Mouse (Mus musculus): ENCODE data around the gene Zfp318.

Zfp318 gene

DNA sequence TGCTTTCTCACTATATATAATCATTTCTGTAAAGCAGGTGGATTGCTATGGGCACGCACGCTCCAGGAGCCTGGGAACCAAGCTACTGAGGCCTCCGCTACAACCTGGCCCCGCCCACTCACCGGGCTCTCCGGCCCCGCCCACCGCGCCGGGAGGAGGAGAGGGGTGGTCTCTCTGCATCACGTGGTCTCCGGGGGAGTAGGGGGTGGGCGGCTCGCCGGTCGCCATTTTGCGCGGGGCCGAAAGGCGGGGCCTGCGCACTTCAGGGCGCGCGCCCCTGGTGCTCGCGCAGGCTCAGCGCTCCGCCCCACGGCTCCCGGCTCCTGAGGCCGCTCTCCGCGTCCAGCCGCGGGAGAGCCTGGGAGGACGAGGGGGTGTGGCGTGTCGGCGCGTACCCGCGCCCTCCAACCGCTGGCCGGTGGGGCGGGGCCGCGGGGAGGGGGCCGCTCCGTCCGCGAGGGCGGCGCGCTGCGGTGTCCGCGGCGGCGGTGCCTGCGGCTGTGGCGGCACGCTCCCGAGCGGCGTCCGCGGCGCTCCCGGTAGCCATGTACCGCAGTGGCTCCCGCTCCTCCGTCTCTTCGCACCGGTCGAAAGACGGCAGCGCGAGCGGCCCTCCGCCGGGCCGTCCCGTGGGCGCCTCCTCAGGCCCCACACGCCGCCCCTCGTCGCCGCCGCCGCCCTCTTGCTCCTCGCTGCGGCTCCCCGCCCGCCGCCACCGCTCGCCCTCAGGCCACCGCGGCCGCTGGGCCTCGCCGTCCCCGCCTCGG lies at the start of gene Zfp318:
Gene Zfp318 (plus strand): TSS at position 438 of the 767 bp plus-strand sequence.
- DNase-seq (ENCODE audit: low read depth, low spot score), result peak; percentile 86

- DNase-seq (ENCODE audit: low read depth, low spot score), result no peak
Observed at GRCm38 (mm10) chr17:46336475-46336874, 47.1 kb upstream of the Zfp318 start.

DNA sequence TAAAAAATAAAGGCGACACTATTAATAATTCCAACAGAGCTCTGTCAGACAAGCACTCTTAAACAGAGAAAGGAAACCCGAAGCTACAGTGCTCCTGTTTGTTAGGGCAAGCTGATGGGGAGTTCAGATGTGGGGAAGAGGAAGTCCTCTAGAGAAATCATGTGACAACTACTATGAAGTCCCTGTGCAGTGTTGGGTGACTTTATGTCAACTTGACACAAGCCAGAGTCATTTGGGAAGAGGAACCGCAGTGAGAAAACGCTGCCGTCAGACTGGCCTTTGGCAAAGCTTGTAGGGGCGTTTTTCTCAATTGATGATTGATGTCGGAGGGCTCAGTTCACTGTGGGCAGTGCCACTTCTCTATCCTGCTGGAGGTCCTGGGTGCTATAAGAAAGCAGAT lies 42.3 kb upstream of the Zfp318 start:
- DNase-seq (ENCODE audit: low read depth, low spot score), result no peak

- DNase-seq (ENCODE audit: low read depth, low spot score), result no peak
Observed at GRCm38 (mm10) chr17:46351026-46351700, 32.4 kb upstream of the Zfp318 start.

- no peak for DNase-seq (ENCODE audit: low read depth, low spot score)
Observed at GRCm38 (mm10) chr17:46371783-46372182, 11.7 kb upstream of the Zfp318 start.

- no peak for DNase-seq (ENCODE audit: low read depth, low spot score)
Observed at GRCm38 (mm10) chr17:46378564-46378963, 5.0 kb upstream of the Zfp318 start.

- no peak for DNase-seq (ENCODE audit: low read depth, low spot score)
Observed at GRCm38 (mm10) chr17:46384061-46384801, 700 bp downstream of the Zfp318 start.

DNA sequence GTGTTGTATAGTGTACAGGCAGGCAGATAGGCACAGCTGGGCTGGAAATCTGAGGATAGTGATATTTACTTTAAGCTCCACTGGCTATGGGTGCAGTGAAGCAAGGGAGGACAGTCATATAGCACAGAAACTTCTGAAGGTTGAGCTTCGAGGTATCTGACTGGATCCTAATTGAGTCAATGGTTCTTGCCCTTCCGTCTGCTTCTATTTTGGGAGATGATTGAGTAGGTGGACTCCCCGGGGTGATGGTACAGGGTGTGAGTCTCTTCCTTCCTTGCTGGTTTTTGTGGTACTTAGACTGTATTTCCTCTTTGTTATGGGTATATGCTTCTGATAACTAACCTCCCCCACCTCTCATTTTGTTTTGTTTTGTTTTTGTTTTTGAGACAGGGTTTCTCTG lies 4.7 kb downstream of the Zfp318 start:
- no peak for DNase-seq (ENCODE audit: low read depth, low spot score)

GRCm38 (mm10) chr17:46393012-46393411 lies 9.5 kb downstream of the Zfp318 start:
- no peak for DNase-seq (ENCODE audit: low read depth, low spot score)

- no peak for DNase-seq (ENCODE audit: low read depth, low spot score)
Observed at GRCm38 (mm10) chr17:46394631-46395030, 11.1 kb downstream of the Zfp318 start.

DNA sequence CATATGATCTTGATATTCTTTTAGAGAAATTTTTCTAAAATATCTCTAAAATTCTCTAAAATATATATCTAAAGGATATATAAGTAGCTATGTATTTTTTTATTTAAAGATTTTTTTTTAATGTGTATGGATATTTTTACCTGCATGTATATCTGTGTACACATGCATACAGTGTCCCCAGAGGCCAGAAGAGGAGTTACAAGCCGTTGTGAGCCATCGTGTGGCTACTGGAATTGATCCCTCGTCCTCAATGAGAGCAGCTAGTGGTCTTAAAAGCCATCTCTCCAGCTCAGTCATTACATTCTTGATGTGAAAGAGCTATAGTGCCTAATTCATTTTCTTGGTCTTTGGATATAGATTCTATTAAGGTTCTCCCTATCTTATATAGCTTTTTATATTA lies 24.9 kb downstream of the Zfp318 start:
- DNase-seq (ENCODE audit: low read depth, low spot score), result no peak

DNA sequence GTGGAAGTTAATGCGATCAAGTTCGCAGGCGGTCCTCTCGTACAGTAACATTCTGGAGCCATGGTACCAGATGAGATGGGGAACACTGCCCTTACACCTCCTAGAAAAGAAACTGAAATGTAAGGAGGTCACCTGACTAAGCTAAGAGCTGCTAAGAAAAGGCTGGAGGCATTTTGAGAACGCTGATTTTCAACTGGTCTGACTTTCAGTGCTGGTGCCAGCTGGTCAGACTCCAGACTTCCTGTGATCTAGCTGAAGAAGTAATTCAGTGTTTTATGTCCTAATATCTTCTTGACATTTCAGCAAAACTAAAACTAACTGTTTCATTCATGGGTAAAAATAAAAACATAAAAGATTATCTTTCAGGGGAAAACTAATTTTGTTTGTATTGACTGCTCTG lies 35.1 kb downstream of the Zfp318 start:
- no peak for DNase-seq (ENCODE audit: low read depth, low spot score)

GRCm38 (mm10) chr17:46419717-46420116 lies 36.2 kb downstream of the Zfp318 start:
- no peak for DNase-seq (ENCODE audit: low read depth, low spot score)

GRCm38 (mm10) chr17:46426496-46426895 lies 43.0 kb downstream of the Zfp318 start:
- no peak for DNase-seq (ENCODE audit: low read depth, low spot score)

DNA sequence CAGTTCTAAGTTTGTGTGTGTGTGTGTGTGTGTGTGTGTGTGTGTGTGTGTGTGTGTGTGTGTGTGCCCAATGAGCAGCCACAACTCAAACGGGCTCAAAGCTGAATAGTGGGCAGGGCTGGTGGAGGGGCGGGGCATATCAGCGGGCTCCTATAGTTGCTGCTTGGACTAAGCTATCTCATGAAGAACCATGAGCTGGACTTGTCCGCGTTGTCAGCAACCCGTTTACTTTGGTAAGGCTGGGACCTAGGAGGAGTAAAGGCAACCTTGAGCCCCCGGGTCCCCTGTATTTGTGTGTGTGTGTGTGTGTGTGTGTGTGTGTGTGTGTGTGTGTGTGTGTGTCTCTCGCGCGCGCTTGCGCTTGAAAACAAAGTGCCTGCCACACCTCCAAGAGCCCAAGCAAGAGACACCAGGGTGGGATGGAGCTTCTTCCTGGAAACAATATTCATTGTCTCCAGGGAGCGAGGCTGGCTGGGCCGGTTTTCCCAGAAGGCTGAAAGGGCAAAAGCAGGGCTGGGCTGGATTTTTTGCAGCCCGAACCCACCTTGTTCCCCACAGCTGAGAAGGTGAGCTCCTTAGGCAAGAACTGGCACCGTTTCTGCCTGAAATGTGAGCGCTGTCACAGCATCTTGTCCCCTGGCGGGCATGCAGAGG lies 45.4 kb downstream of the Zfp318 start, which contains the start of gene Crip3:
Gene Crip3 (plus strand): TSS at position 166 of the 654 bp plus-strand sequence.
- DNase-seq (ENCODE audit: low read depth, low spot score), result no peak

GRCm38 (mm10) chr17:46433627-46434026 lies 50.1 kb downstream of the Zfp318 start:
- no peak for DNase-seq (ENCODE audit: low read depth, low spot score)

- no peak for DNase-seq (ENCODE audit: low read depth, low spot score)
Observed at GRCm38 (mm10) chr17:46436672-46437366, 53.3 kb downstream of the Zfp318 start.

DNA sequence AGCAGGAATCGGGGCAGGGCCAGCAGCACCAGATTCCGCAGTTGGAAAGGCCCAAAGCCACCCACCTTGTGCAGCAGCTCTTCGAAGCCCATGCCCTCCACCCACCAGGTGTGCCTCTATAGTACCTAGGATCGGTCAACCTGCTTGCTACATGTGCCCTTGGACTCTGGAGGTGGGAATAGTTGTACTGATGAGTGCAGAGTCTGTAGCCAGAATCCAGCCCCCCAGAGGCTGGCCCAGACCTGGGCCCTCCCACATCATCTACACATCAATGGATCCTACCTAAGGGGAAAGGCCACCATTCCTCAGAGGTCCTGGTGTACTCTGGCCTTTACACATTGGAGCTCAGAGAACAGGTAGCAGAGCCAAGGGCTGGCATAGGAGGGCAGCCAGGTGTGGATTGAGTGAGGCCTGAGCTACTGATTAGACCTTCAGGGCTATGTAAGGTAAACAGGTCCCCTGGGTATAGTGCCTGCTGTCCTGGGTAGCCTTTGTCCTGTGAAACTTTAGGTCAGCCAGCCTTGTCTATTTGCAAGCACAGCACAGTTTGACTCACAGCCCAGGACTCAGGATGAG lies 54.9 kb downstream of the Zfp318 start, which contains the start of gene Slc22a7:
Gene Slc22a7 (minus strand): TSS at position 160 of the 576 bp plus-strand sequence.
- no peak for DNase-seq (ENCODE audit: low read depth, low spot score)

GRCm38 (mm10) chr17:46439176-46439575 lies 55.6 kb downstream of the Zfp318 start:
- DNase-seq (ENCODE audit: low read depth, low spot score), result no peak

DNA sequence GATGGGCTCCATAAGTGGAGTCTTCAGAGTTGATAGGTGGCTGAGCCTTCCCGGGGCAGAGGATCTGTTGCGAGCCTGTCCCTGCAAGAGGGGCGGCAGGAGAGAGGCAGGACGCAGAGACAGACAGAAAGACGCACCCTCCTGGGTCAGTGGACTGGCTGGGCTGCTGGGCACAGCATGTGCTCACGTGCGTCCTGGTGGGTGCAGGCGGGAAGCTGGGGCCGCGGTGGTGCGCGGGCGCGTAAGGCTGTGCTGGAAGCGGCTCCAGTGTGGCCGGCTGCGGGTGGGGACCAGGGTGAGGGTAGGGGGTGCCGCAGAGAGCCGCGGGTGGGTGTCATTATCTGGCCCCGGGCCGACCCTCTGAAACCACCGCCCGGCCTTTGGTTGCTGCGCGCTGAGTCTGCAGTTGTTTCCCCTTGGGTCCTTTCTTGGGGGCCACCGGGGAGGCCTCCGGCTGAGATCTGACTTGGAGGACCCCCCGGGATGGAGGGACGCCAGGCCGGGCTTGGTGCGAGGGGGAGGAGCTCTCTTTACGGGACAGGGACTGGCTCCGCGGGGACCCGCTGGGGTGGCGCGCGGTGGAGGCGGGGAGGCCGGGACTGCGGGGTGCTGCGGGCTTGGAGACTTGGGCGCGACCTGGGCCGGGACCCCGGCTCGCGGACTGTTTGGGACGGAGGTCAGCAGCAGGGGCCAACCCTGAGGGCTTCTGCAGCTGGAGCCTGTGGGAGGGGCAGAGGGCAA lies 61.5 kb downstream of the Zfp318 start:
- DNase-seq (ENCODE audit: low read depth, low spot score), result no peak
